Mouse (Mus musculus) kidney, adult 2 months (tissue): ENCODE measurements around the gene E2f3. TPM values are rescaled to one million over a fixed set of nuclear protein-coding genes. Genes with fewer than 3 reads are reported as not detected.

Experiments
- DNase-seq: peaks from one replicate; pipeline ENCODE4 v3.0.0; 2021
- H3K27ac ChIP-seq: fragments of 200-500 bp; 2 replicates; pipeline ENCODE4 v1.5.1; 2012; ENCODE audit warnings: low read depth, low read length, control low read depth, inconsistent platforms; ENCODE audit not compliant: insufficient read depth
- H3K27me3 ChIP-seq: fragments of 200-500 bp; replicated peaks from 2 replicates; pipeline ENCODE4 v1.6.1; 2012; ENCODE audit warnings: mild to moderate bottlenecking, moderate library complexity, low read length, inconsistent platforms; ENCODE audit not compliant: control insufficient read depth, insufficient read depth
- H3K36me3 ChIP-seq: fragments of 200-500 bp; 2 replicates; pipeline ENCODE4 v1.6.1; 2012; ENCODE audit warnings: mild to moderate bottlenecking, moderate library complexity, low read length, inconsistent platforms; ENCODE audit not compliant: control insufficient read depth, insufficient read depth
- H3K4me1 ChIP-seq: fragments of 200-500 bp; 2 replicates; pipeline ENCODE4 v1.6.1; 2011; ENCODE audit warnings: low read length; ENCODE audit not compliant: control insufficient read depth, insufficient read depth
- H3K4me3 ChIP-seq: fragments of 200-500 bp; 2 replicates; pipeline ENCODE4 v1.5.1; 2011; ENCODE audit warnings: mild to moderate bottlenecking, low read depth, low read length, control low read depth; ENCODE audit not compliant: insufficient read depth
- CTCF ChIP-seq: fragments of 200-500 bp; conservative IDR thresholded peaks from 2 replicates; pipeline ENCODE4 v1.5.1; 2011; ENCODE audit warnings: low read depth, mild to moderate bottlenecking, control low read depth, low read length, moderate library complexity, mixed read lengths; ENCODE audit not compliant: insufficient read depth, insufficient read length
- POLR2A ChIP-seq: fragments of 200-500 bp; IDR thresholded peaks from one replicate; pipeline ENCODE4 v1.6.1; 2011; ENCODE audit warnings: low read depth, low read length, control low read depth
- WGBS: fragments of 180-500 bp; shearing (Covaris S2); methylation state at CpG from one replicate; pipeline ENCODE4 v1.1.7; 2018; 5-methylcytosine and 5-hydroxymethylcytosine counted together
- polyA plus RNA-seq: library from polyadenylated mRNA; depleted of rRNA; stranded (reverse); fragments of >200 nt; gene quantifications from 2 replicates; pipeline ENCODE4 v1.2.3, GENCODE M21; 2012

The E2f3 gene
- polyA plus RNA-seq, 1 experiment: 2.2 TPM

DNA sequence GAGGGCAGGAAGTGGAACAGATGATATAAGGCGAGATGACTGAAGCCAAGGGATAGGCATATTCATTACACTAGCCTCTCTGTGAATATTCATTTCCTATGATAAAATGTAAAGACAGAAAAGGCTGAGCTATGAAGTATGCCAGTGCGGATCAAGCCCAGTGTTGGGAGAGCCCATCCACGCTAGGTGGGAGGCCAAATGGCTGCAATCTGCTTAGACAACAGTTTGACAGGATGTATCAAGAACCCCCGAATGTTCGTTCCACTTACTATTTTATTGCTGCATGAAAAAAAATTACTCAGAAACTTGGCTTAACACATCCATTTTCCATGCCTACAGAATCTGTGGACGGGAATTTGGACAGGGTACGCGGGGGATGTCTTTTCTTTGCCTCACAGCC is 28.7 kb upstream of the E2f3 start:
- WGBS: 89% methylated on average over 8 of the region's 8 CpGs
- DNase-seq: no peak
- TF ChIP-seq POLR2A (no peak), CTCF (no peak)
- Histone ChIP-seq H3K36me3 (no peaks in the 10 kb centered on the region), H3K27me3 (no peaks in the 10 kb centered on the region), H3K4me1 (no peaks in the 10 kb centered on the region), H3K4me3 (no peak overlapping the region), H3K27ac (no peak overlapping the region)

DNA sequence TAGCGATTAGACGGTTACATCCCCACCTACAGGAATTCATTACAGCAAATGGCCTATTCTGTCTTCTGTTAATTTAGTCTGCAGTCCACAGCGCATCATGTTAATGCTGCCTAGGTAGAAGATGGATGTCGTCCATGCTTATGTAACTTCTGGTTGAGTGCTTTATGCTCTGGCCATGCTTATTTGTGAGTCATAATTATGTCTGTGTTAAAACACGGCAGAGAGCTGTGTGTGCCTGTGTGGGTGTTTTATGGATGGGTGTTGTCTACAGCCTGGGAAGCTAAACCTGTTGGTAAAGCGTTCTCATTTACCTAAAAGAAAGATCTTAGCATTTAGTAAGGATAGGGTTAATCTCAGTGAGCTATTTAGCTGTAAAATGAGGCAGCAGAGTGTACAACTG is 26.4 kb upstream of the E2f3 start:
- Histone ChIP-seq H3K27ac (no peak overlapping the region), H3K36me3 (no peaks in the 10 kb centered on the region), H3K4me3 (no peak overlapping the region), H3K4me1 (no peaks in the 10 kb centered on the region), H3K27me3 (no peaks in the 10 kb centered on the region)
- no peak for DNase-seq
- WGBS: 56% methylated on average over 6 of the region's 6 CpGs
- TF ChIP-seq POLR2A: no peak
- TF ChIP-seq CTCF: no peak

DNA sequence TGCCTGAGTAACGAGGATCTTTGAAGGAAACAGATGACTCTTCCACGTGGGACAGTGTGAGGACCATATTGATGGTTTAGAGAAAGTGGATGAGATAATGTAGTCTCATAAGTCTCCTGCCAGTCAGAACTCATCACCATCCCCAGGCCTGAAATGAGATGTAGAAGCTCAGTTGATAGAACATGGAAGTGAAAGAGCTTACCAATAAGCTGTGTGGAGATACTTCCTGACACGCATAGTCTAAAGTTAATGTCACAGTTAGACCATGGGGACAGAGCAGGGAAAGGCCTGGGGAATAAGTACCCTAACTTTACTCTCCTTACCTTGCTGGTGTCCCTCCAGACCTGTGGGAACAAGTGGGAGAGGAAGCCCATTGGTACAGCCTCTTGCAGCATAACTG is 22.9 kb upstream of the E2f3 start:
- DNase-seq: no peak
- 89% methylated on average over 3 of the region's 3 CpGs for WGBS
- Histone ChIP-seq H3K4me1 (no peaks in the 10 kb centered on the region), H3K27ac (no peak overlapping the region), H3K27me3 (no peaks in the 10 kb centered on the region), H3K36me3 (no peaks in the 10 kb centered on the region), H3K4me3 (no peak overlapping the region)
- TF ChIP-seq CTCF: no peak
- TF ChIP-seq POLR2A: no peak

DNA sequence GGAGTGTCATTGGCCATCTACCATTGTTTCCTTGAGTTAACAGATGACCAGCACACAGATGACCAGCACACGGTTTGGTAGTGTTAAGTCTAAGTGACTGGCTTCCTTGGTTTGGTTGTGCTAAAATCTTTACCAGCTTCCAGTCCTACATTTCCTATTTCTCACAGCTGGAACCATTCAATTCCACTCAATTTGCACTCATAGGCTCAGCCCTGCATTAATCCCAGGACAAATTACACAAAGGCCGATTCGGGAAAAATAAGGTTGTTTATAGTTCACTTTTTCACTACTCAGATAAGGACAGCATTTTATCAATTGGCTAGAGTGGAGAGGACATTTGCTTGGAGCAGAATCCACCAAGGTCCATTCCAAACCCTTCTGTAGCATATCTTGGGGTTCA is 19.6 kb upstream of the E2f3 start:
- DNase-seq: no peak
- H3K27ac ChIP-seq: no peak overlapping the region
- no peaks in the 10 kb centered on the region for H3K36me3 ChIP-seq
- TF ChIP-seq POLR2A (no peak), CTCF (no peak)
- H3K4me1 ChIP-seq: no peaks in the 10 kb centered on the region
- no peak overlapping the region for H3K4me3 ChIP-seq
- 96% methylated on average over 3 of the region's 3 CpGs for WGBS
- no peaks in the 10 kb centered on the region for H3K27me3 ChIP-seq

DNA sequence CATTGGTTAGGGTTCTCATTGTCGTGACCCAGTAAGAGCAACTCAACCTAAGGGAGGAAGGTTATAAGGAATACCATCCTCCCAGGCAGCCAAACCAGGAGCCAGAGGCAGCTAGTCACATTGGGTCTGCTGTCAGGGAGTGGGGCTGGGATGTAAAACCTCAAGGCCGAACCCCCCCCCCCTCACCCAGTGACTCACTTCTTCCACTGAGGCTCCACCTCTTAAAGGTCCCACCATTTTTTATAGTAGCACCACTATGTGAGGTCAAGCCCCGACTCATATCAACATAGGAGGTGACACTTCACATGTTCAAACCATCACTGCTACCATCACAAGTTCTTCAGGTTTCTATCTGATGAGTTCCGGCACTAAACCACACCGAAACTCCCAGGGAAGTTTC is 19.0 kb upstream of the E2f3 start:
- no peaks in the 10 kb centered on the region for H3K4me1 ChIP-seq
- H3K27me3 ChIP-seq: no peaks in the 10 kb centered on the region
- WGBS: 91% methylated on average over 5 of the region's 5 CpGs
- no peak for TF ChIP-seq CTCF
- TF ChIP-seq POLR2A: no peak
- H3K27ac ChIP-seq: no peak overlapping the region
- no peak overlapping the region for H3K4me3 ChIP-seq
- H3K36me3 ChIP-seq: no peaks in the 10 kb centered on the region
- DNase-seq: no peak

DNA sequence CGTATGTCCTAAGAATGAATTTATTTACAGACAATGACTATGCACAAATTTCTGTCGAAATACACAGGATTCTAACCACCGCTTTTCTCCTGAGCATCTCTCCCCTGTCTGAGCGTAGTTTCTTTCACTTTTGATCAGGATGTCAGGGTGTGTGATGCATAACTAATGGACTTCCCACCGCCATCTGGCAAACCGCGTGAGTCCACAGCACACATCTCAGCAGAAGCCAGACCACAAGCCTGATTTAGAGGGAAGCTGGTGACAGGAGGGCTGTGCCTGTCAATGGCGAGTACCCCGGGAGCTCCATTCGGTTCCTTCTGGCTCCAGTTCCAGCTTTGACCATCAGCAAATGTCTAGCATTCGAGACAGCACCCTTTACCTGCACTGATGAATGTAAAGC is 17.3 kb upstream of the E2f3 start:
- H3K36me3 ChIP-seq: no peaks in the 10 kb centered on the region
- TF ChIP-seq CTCF (no peak), POLR2A (no peak)
- no peak overlapping the region for H3K27ac ChIP-seq
- H3K27me3 ChIP-seq: no peaks in the 10 kb centered on the region
- DNase-seq: no peak
- no peaks in the 10 kb centered on the region for H3K4me1 ChIP-seq
- no peak overlapping the region for H3K4me3 ChIP-seq
- WGBS: 48% methylated on average over 11 of the region's 11 CpGs

DNA sequence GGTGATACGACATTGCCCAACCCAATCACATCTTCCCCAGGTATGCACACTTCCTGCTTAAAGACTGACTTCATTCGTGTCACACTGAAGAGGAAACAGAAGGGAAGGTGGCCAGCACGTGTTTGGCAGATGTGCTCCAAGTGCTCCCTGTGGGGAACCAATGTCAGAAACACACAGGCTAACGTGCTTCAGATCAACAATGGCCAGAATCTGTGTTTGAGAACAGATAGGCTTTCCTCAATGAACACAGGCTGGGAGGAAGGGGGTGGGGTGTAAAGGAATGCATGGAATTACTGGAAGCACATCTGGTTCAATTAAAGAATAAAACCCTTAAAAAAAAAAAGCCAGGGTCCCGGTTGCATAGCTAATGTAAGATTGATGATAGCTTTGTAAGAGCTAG is 15.2 kb upstream of the E2f3 start:
- Histone ChIP-seq H3K36me3 (no peaks in the 10 kb centered on the region), H3K27ac (no peak overlapping the region), H3K4me1 (no peaks in the 10 kb centered on the region), H3K27me3 (no peaks in the 10 kb centered on the region), H3K4me3 (no peak overlapping the region)
- no peak for DNase-seq
- TF ChIP-seq CTCF (no peak), POLR2A (no peak)
- 41% methylated on average over 5 of the region's 5 CpGs for WGBS

DNA sequence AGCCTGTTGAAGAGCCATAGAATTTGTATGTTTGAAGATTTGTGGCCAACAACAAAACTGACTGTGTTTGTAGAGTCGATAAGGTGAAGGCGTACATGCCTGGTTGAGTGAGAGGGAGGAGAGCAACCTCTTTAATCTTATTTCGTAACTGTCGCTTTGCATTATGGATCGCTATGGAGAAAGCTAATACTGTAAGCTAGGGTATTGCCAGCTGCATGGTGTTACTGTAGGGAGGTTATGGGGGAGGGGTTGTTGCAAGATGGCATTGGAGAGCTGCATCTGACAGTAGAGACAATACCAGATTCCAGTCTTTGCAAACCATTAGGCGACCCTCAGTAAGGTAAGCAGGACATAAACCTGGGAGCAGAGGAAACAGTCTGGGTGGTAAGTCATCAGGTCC is 2.1 kb upstream of the E2f3 start:
- H3K27ac ChIP-seq: no peak overlapping the region
- H3K4me1 ChIP-seq: no peaks in the 10 kb centered on the region
- H3K36me3 ChIP-seq: no peaks in the 10 kb centered on the region
- no peaks in the 10 kb centered on the region for H3K27me3 ChIP-seq
- 71% methylated on average over 6 of the region's 6 CpGs for WGBS
- TF ChIP-seq CTCF (no peak), POLR2A (no peak)
- no peak overlapping the region for H3K4me3 ChIP-seq
- DNase-seq: no peak
